7 mouse cellular contexts compared by ENCODE assay signal in genomic region chr13:96923999-96924961, GRCm38 (mm10). TPM values are rescaled to one million over a fixed set of nuclear protein-coding genes. Genes with fewer than 3 reads are reported as not detected.
DNase-seq lines count a peak whose midpoint lies in the region; ATAC-seq lines count a peak whose summit lies in the region.

TSS of gene Gcnt4 (plus strand) at chr13:96924689.

- no peaks in the 10 kb centered on the region for H3K9me3 ChIP-seq in forebrain, embryonic 14.5 days (replicated peaks; ENCODE audit: control insufficient read depth, low read length)
- no peaks in the 10 kb centered on the region for H3K9me3 ChIP-seq in stomach, embryonic 15.5 days

- no peak within 1 kb of the TSS for H3K27ac ChIP-seq in forebrain, embryonic 14.5 days (ENCODE audit: low read depth, low read length)
- no peak within 1 kb of the TSS for H3K27ac ChIP-seq in stomach, embryonic 15.5 days

- peak; percentile 58 for DNase-seq in ES-CJ7 (ENCODE audit: low read depth, low spot score)
- DNase-seq in adrenal gland, postnatal 10 days: peak; percentile 76
- DNase-seq in forebrain, embryonic 14.5 days (ENCODE audit: low spot score): peak; percentile 49
- DNase-seq in left cerebral cortex, postnatal 4 days: peak; percentile 15
- DNase-seq in mesoderm, embryonic 11.5 days (ENCODE audit: low read depth, low spot score): peak; percentile 70

- H3K4me2 ChIP-seq in forebrain, embryonic 14.5 days (ENCODE audit: low read length): peak within 1 kb of the TSS; percentile 100
- H3K4me2 ChIP-seq in stomach, embryonic 15.5 days: peak within 1 kb of the TSS; percentile 96

- WGBS in forebrain, embryonic 14.5 days: 13% methylated on average over 42 of the region's 56 CpGs
- 9% methylated on average over 53 of the region's 56 CpGs for WGBS in stomach, embryonic 15.5 days

- no peaks in the 10 kb centered on the region for H3K36me3 ChIP-seq in forebrain, embryonic 14.5 days (ENCODE audit: control insufficient read depth, insufficient read depth, low read length)
- no peaks in the 10 kb centered on the region for H3K36me3 ChIP-seq in stomach, embryonic 15.5 days

- H3K9ac ChIP-seq in forebrain, embryonic 14.5 days (ENCODE audit: low read length): peak within 1 kb of the TSS; percentile 64
- peak within 1 kb of the TSS; percentile 35 for H3K9ac ChIP-seq in stomach, embryonic 15.5 days

- 0 out of 2 replicates have a peak, but pooled peaks cover 2% of the 10 kb centered on the region for H3K4me1 ChIP-seq in forebrain, embryonic 14.5 days (ENCODE audit: control insufficient read depth, insufficient read depth, low read length)
- H3K4me1 ChIP-seq in stomach, embryonic 15.5 days: 0 out of 2 replicates have a peak, but pooled peaks cover 9% of the 10 kb centered on the region

- intact Hi-C loops in left cerebral cortex, postnatal 4 days (cut with DNase I): no loop called here

- peaks cover 22% of the 10 kb centered on the region for H3K27me3 ChIP-seq in forebrain, embryonic 14.5 days (replicated peaks; ENCODE audit: control insufficient read depth, insufficient read depth, low read length)
- H3K27me3 ChIP-seq in stomach, embryonic 15.5 days (replicated peaks): peaks cover 10% of the 10 kb centered on the region

- ATAC-seq in forebrain, embryonic 14.5 days: peak; percentile 69
- peak; percentile 70 to 75 for ATAC-seq in hematopoietic stem cell, adult 5-6 weeks (replicated peaks in 1 of 2; ENCODE audit: insufficient read depth in 1 of 2, low FRiP score in 2 of 2, low TSS enrichment in 1 of 2, low read depth in 1 of 2, poor library complexity in 2 of 2, severe bottlenecking in 2 of 2)
- ATAC-seq in stomach, embryonic 15.5 days (ENCODE audit: insufficient read depth, low FRiP score, low read depth): peak; percentile 86

- H3K4me3 ChIP-seq in forebrain, embryonic 14.5 days (ENCODE audit: low read depth, low read length): peak within 1 kb of the TSS; percentile 66
- peak within 1 kb of the TSS; percentile 66 for H3K4me3 ChIP-seq in stomach, embryonic 15.5 days (replicated peaks)

RNA-seq across cellular contexts. Expression of gene Gcnt4, which starts in this region (rescaled TPM):
- under 1 TPM; 0.76 to 0.93 TPM for total RNA-seq in adrenal gland, postnatal 10 days (2021)
- polyA plus RNA-seq in forebrain, embryonic 14.5 days (2014; fragmentation: Nextera tagmentation; extraction: Ambion mirVana): 0.04 and 0.08 TPM in 2 replicates
- total RNA-seq in hematopoietic stem cell, adult 5-6 weeks (2017): 0.15 and 0.31 TPM in 2 replicates
- total RNA-seq in left cerebral cortex, postnatal 4 days (2021): 1 to 10 TPM; 1.6 to 2.1 TPM
- polyA plus RNA-seq in stomach, embryonic 15.5 days (2015; fragmentation: Nextera tagmentation; extraction: Ambion mirVana): 1.5 and 2.0 TPM in 2 replicates

Comparison
In these comparisons a context has a peak if more than half of its experiments do, and no peak if none do; other contexts are left out.
1. Peak in DNase-seq in adrenal gland, postnatal 10 days; RNA of the gene not detected or under 1 TPM.
2. Peak in DNase-seq, ATAC-seq, H3K4me3 ChIP-seq, H3K9ac ChIP-seq and H3K4me2 ChIP-seq in forebrain, embryonic 14.5 days; RNA of the gene not detected or under 1 TPM.
3. Peak in ATAC-seq in hematopoietic stem cell, adult 5-6 weeks; RNA of the gene not detected or under 1 TPM.
4. DNase-seq: peak in every context shown above with its lines; median percentile 76 in adrenal gland, postnatal 10 days; 70 in mesoderm, embryonic 11.5 days; 58 in ES-CJ7; 49 in forebrain, embryonic 14.5 days; 15 in left cerebral cortex, postnatal 4 days.